Mouse (Mus musculus) CD4-positive, CD25-positive, alpha-beta regulatory T cell, adult 2 months (primary cell): ENCODE measurements around the gene Slc7a6os.

ENCODE experiments used
- DNase-seq: peaks from one replicate; pipeline ENCODE4 v3.0.0-alpha.2; 2012; ENCODE audit warnings: low read depth, low spot score

Slc7a6os gene

GRCm38 (mm10) chr8:106177594-106177993 is 33.1 kb downstream of the Slc7a6os start:
- no peak for DNase-seq

DNA sequence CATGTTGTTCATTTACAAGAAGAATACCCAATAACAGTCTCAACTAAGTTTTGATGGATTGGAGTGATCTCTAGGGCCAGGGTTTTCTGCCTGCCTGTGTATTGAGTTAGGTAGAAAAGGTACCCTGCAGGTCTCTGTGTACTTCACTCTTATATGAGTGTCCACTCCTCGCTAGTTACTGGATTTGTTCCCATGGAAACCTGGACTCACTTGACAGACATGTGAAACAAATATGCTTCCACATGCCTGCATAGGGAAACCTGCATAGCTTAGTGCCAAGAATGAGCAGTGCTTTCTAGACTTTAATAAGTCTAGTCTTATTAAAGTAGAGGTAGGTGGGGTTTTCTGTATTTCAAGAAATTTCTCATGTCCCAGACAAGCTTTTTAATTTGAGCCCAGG is 33.8 kb downstream of the Slc7a6os start:
- DNase-seq, result no peak

DNA sequence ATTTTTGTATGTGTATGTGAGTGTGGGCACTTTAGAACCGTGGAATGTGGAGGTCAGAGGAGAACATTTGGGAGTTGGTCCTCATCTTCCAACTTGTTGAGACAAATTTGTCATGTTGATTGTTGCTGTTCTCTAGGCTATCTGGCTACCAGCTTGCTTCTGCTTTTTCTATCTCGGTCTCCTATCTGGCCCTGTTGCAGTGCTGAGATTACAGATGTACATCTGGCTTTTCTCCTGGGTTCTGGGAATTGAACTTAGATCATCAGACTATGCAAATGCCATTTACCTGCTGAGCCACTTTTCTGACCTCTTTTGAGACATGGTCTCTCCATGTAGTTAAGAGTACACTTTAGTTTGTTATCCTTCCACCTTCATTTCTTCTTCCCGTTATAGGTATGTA is 37.2 kb downstream of the Slc7a6os start:
- DNase-seq, result no peak

GRCm38 (mm10) chr8:106169934-106170480 is 40.7 kb downstream of the Slc7a6os start:
- peak; percentile 26 for DNase-seq

GRCm38 (mm10) chr8:106169017-106169933 is 41.5 kb downstream of the Slc7a6os start:
- no peak for DNase-seq

DNA sequence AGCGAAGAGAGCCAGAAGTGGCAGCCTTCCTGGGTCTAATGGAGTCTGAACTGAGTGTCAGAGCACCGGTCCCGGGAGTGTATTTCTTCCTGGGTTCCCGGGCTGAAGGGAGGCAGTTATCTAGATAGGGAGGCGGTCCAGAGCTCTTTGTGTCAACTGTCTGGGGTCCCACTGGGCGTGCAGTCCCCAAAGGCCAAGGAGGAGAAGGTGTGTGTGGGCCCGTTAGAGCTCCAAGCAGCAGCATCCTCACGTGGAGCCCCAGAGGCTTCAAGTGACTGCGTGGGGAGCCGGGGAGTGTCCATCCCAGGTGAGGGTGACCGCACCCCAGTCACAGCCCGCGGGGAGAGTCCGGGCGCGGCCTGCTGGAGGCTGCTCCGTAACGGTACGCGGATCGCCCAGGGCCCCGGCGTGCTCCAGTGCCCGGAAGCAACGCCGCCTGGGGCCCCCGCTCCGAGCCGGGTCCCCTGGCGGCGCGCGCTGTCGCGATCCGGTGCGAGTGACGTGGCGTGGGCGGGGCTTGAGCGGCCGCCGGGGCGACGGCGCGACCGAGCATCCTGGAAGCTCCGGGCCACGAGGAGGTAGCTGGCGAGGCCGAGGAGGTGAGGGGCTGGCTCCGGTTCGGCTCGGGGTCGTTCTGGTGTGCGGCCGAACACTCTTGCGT is 42.2 kb downstream of the Slc7a6os start, which contains the start of gene Slc7a6:
TSS of gene Slc7a6 (plus strand) at position 502 of the 661 bp plus-strand sequence.
- peak; percentile 95 for DNase-seq

GRCm38 (mm10) chr8:106165460-106165859 is 45.3 kb downstream of the Slc7a6os start:
- DNase-seq, result peak; percentile 83

- no peak for DNase-seq
Measured at GRCm38 (mm10) chr8:106163251-106163650, 47.5 kb downstream of the Slc7a6os start.

- no peak for DNase-seq
Measured at GRCm38 (mm10) chr8:106159876-106160275, 50.9 kb downstream of the Slc7a6os start.

- no peak for DNase-seq
Measured at GRCm38 (mm10) chr8:106158381-106158780, 52.4 kb downstream of the Slc7a6os start.

DNA sequence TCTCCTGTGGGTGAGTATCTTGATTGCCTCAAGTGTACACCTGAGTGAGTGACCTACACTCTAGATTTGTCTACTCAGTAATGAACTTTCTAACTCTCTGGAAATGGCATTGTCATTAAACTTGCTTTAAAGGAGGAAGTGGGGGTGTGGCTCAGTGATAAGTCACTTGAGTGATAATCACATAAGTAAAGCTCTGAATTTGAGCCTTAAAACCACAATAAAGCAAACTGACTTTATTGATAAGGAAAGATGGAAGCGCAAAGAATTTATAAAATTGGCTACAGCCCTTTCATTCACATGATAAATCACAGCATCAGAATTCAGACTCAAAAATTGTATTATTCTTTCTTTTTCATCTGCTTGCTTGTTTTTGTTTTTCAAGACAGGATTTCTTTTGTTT is 53.3 kb downstream of the Slc7a6os start:
- no peak for DNase-seq

- DNase-seq, result no peak
Measured at GRCm38 (mm10) chr8:106152876-106153275, 57.9 kb downstream of the Slc7a6os start.

DNA sequence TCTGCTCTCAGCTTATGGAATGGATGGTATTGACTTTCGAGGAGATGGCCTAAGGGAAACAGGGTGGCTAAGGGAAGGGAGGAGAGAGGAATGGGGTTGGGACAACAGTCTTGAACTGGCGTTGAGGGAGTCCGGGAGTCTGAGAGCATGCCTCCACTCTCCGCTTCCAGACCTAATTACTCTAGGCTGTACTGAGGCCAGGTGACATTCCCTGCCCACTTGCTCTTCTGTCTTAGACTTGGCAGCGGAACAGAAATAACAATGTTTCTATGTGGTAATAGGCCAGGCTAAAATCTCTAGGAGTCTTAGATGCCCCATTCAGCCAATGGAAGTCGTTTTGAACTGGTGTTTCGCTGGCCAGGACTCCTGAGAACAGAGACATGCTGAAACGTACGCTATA is 59.7 kb downstream of the Slc7a6os start:
- DNase-seq, result no peak
